Mouse (Mus musculus) gastrocnemius, postnatal 25 days (tissue): ENCODE results near the gene Bcl2l12. TPM values are rescaled to one million over a fixed set of nuclear protein-coding genes. Genes with fewer than 3 reads are reported as not detected.
A peak's percentile ranks its signal among the peaks of the same experiment; 100 is the strongest.

ENCODE experiments used
- DNase-seq: peaks from one replicate; pipeline ENCODE4 v3.0.0; 2022
- total RNA-seq, 2 experiments: library from RNA; stranded (reverse); gene quantifications; 1 replicate in 1 of 2; 2 replicates in 1 of 2; pipeline ENCODE4 v1.2.3; 2021

Bcl2l12 gene
- total RNA-seq, 2 experiments from 2014 or later, result 7.4 to 9.6 TPM

- DNase-seq, result no peak
Measured at GRCm38 (mm10) chr7:44986879-44987718, 11.4 kb downstream of the Bcl2l12 start.

DNA sequence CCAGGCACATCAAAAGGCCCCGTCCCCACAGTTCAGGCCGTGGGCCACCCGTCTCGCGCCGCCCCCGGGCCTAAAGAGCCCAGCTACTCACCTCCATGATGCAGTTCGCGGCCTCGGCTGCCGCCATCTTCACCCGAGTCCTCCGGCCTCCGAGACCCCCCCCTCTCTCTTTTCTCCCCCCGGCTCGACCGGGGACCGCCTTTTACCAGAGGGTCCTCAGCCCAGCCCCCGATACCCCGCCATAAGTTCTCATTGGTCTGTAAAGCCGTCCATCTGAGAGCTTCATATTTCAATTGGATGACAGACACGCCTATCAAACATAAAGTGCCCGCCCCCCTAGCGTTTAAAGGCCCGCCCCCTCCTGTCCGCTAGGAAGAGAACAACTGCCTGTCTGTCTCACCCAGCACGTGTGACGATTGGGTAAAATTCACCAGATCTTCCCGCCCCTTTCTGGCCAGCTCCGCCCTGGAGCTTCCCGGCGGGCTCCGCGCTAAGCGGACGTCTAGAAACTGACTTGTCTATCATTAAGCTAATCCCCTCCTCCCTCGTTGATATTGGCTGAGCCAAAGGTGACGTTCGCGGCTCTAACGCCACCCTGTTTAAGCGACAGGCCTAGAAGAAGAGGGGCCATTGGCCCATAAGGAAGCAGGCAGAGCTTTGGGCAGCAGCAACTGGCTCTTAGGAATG, 12.2 kb downstream of the Bcl2l12 start, which contains the start of gene Prmt1:
TSS of gene Prmt1 (minus strand) at position 377 of the 687 bp plus-strand sequence.
- DNase-seq, result peak; percentile 99

- DNase-seq, result peak; percentile 73
Measured at GRCm38 (mm10) chr7:44985595-44986191, 12.8 kb downstream of the Bcl2l12 start.

DNA sequence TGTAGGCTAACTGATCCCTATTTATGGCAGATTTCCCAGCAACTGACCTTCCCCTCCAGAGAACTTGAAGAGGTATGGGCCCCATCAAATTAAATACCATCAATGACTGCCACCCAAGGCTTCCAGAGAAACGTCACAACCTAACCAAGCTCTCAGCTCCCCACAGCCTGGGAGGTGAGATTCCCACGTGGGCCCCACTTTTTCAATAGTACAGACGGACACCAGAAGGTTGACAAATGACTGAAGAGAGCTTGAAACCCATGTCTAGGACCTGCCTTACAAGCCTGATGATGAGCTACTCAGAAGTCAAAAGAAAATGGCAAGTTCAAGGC, 13.7 kb downstream of the Bcl2l12 start:
- DNase-seq, result no peak

DNA sequence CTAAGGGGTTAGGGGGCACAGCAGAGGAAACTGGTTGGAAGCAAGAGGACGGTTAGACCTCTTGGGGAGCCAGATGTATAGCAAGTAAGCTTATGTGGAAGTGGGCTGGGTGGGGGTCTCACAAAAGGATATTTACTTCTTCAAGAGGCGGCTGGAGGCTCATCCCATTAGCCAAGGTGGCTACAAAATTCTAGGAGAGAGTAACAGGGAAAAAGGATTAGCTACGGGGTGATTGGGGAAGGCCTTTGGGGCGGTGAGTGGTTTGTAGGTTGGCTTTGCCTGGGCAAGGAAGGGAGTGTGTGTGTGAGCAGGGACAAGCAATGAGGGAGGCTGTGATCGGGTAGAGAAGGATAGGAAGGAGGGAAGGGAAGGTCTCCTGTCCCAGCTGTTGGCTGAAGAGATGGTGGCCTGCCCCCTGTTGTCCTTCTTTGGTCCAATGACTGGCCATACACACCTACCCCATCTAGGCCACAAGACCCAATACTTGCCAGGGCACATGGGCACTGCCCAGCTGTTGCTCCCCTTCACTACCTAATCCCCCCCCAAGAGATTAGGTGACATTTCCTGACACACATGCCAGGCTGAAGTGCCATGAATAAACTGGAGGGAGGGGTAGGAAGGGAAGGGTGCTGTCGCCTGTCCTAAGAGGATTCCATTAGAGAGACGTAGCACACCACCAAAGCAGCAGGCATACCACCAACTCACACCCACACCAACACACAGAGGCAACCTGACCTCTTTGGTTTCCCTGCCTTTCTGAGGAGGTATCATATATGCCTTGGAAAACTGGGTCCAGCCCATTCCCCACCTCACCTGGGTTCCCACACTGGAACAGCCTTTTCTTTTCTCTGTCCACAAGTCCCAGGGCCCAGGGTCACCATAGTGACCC, 14.3 kb downstream of the Bcl2l12 start:
- DNase-seq, result peak; percentile 56

DNA sequence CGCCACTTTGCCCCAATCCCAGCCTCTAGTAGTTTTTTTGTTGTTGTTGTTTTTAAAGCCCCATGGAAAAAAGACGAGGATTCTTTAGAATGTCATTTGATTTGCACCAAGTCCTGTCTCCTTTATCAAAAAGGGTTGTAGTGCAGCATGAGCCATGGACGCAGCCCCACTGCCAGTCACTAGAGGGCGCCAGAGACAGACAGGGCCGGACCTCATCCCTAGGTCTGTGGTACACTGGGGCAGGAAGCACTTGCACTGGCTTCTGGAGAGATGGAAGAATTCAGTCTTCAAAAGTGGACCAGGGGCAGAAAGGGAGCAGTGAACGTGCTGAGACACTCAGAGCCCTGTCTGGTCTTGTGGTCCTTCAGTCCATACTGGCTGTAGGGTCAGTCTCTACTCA, 15.4 kb downstream of the Bcl2l12 start:
- peak; percentile 77 for DNase-seq

DNA sequence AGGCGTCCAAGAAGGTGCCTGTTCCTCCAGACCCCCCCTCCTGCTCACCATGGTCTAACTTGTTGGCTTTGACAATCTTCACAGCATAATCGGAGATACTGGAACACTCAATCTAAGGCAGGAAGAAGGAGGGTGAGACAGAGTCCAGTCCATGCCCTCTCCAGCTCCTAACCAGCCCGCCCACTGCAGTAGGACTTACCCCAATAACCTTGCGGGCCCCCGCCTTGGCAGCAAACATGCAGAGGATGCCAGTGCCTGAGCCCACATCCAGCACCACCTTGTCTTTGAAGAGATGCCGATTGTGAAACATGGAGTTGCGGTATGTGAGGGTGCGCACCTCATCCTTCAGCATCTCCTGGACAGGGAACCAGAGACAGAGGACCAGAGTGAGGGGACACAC, 17.0 kb downstream of the Bcl2l12 start:
- DNase-seq, result no peak

DNA sequence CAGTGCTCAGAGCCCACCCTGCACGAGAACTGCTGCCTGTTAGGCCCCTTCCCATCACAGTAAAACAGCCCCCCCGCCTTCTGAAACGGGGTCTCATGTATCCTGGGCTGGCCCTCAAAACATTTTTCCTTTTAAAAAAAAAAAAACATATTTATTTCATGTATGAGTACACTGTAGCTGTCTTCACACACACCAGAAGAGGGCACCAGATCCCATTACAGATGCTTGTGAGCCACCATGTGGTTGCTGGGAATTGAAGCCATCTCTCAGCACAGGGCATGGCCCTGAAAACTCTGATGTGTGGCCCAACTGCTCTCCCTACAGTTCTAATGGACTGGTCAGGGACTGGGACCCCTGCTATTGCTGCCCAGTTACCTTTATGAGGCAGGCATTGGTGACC, 20.2 kb downstream of the Bcl2l12 start:
- no peak for DNase-seq

DNA sequence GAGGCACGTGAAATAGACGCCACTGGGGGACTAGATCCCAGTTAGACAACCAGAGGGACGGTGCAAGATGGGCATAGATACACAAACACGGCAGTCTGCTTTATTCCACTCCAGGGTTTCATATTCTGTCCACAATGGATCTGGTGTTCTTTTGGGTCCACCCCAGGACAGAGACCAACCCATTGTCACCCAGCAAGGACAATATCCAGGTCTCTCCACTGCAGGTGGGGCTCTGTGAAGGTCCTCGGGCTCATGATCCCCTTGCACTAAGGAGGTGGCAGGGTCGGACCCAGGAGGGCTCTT, 23.4 kb downstream of the Bcl2l12 start:
- no peak for DNase-seq

GRCm38 (mm10) chr7:44974383-44975116, 24.0 kb downstream of the Bcl2l12 start, which contains the start of gene Cpt1c:
Gene Cpt1c, minus strand, starts transcription at chr7:44974851.
- DNase-seq, result peak; percentile 77

- no peak for DNase-seq
Measured at GRCm38 (mm10) chr7:44973415-44974130, 24.9 kb downstream of the Bcl2l12 start.

- DNase-seq, result no peak
Measured at GRCm38 (mm10) chr7:44971142-44971541, 27.4 kb downstream of the Bcl2l12 start.

DNA sequence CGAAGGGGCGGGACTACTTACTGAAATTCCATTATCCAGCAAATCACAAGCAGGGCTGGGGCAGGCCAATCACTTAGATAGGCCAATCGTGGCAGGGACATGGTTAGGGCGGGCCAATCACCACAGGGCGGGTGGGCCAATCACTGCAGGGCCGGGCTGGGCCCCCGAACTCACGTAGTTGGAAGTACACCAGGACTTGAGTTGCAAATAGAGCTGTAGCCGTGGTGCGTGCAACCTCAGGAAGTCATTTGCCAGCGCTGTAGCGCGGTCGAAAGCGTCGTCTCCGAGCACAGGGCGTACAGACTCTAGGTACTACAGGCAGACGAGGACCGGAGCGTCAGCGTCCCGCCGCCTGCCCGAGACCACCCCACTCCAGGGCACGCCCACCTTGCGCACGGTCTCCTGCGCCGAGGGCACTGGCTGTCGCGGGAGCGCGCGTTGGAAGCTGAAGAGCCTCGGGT, 28.3 kb downstream of the Bcl2l12 start:
- DNase-seq, result peak; percentile 92

GRCm38 (mm10) chr7:44966638-44967037, 31.9 kb downstream of the Bcl2l12 start:
- no peak for DNase-seq

DNA sequence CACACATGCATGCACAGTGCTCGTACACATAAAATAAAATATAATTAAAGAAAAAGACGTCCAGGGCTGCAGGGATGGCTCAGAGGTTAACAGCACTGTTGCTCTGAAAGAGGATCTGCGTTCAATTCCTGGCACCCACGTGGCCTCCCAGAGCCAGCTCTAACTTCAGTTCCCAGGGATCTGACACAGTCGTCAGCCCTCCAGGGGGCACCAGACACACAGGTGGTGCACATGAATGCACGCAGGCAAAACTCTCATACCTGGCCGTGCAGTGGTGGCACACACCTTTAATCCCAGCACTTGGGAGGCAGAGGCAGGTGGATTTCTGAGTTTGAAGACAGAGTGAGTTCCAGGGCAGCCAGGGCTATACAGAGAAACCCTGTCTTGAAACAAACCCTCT, 32.5 kb downstream of the Bcl2l12 start:
- DNase-seq, result no peak

- DNase-seq, result no peak
Measured at GRCm38 (mm10) chr7:44964990-44965389, 33.5 kb downstream of the Bcl2l12 start.

DNA sequence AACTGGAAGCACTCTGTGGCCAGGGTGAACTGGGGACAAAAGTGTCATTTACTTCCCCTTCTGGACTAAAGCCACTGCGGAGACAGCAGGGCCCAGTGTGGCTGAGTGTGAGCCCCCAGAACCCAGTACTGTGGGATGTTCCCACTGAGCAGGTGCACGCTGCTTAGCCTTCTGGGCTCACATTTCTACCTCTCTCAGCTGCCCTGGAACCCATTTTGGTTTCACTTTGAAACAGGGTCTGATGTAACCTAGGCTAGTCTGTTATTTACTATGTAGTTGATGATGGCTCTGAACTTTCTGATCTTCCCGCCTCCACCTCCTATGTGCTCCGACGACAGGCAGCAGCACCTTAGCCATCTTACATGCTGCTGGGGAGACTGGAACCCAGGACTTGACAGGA, 35.7 kb downstream of the Bcl2l12 start:
- no peak for DNase-seq

DNA sequence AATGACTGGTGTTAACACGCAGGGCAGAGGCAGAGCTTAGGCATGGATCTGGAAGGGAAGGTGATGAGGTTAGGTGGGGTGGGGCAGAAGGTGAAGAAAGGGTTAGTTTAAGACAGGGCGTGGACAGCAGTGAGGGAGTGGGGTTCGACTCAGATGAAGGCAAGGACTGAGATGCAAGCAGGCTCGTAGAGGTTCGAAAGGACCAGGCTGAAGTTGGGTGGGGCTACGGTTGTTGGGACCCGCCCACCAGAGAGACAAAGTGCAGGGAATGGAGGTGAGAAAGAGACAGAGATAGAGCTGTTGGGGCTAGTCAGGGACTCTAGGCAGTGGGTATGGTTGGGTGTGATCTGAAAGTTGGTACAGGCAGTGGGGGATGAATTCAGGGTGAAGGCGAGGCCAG, 36.2 kb downstream of the Bcl2l12 start:
- DNase-seq, result no peak

GRCm38 (mm10) chr7:44960512-44960910, 38.0 kb downstream of the Bcl2l12 start:
- DNase-seq, result no peak

GRCm38 (mm10) chr7:44959874-44960511, 38.5 kb downstream of the Bcl2l12 start:
- DNase-seq, result peak; percentile 10
